Mouse (Mus musculus): ENCODE results near the gene Sp1. TPM values are rescaled to one million over a fixed set of nuclear protein-coding genes. Genes with fewer than 3 reads are reported as not detected.

The Sp1 gene
- total and polyA plus RNA-seq, 3 experiments = 16.3 to 92.3 (median 47.2) TPM

DNA sequence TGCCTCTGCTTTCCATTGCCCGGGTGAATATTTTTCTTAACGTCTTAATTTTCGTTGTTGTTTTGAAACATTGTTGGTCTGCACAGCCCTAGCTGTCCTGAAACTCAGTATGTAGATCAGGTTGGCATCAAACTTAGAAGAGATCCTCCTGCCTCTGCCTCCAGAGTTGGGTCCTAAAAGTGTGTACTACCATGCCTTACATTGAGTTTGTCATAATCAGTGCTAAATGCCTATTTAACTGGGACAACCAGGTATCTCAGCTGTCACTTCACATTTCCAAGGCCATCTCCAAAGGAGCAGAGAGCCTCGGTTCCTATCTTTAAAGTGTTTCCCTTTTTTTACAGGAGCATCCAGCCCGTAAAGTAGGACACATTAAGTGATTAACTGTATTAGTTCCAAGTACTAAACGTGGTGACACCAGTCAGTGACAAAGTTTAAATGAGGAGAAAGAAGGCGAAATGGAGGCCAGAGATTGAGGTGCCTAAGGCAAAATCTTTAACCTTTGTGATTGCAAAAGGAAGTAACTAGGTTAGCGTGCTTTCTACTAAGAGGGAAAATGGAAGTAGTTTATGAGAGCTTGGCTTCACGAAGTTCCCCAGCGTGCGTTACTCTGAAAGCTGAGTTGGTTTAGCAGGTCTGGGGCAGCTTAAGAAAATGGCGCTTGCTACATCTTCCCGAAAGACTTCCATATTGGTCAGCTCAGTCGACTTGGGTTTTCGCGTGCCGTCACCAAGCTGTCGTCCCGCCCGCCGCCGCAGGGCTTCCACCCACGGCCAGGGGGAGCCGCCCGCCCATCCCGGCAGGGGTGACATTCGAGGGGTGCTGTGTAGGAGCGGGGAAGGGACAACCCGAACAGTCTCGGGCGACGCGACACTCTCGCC, 1.1 kb upstream of the Sp1 start:
- Histone ChIP-seq H3K79me2 (ENCODE audit: control insufficient read depth, insufficient read depth, low read length, poor library complexity) (peaks cover 23% of the 10 kb centered on the region), H3K36me3 (ENCODE audit: control insufficient read depth in 1 of 2, insufficient read depth in 2 of 2, low read length in 2 of 2) (peaks cover 2 to 29% of the 10 kb centered on the region in 2 experiments), H3K4me1 (ENCODE audit: control insufficient read depth in 1 of 2, insufficient read depth in 2 of 2, low read length in 2 of 2) (peaks cover 7 to 24% of the 10 kb centered on the region in 2 experiments), H3K9ac (ENCODE audit: control insufficient read depth, low read depth, low read length, poor library complexity, severe bottlenecking) (peak overlapping the region; percentile 87), H3K9me3 (replicated peaks; ENCODE audit: insufficient read depth, low read length) (no peaks in the 10 kb centered on the region), H3K27me3 (ENCODE audit: control insufficient read depth in 1 of 2, insufficient read depth in 2 of 2, low read length in 2 of 2) (no peaks in the 10 kb centered on the region), H3K27ac (ENCODE audit: control insufficient read depth, low read depth, low read length) (peak overlapping the region; percentile 94), H3K4me3 (ENCODE audit: control insufficient read depth in 1 of 2, insufficient read depth in 1 of 2, low read depth in 2 of 2, low read length in 2 of 2) (peak overlapping the region; percentile 62 to 68)
- peak; percentile 70 for DNase-seq (ENCODE audit: low read depth, low spot score)
- TF ChIP-seq MYC (IDR thresholded peaks at IDR 0.05; ENCODE audit: low read depth, low read length) = no peak
- TF ChIP-seq POLR2AphosphoS2 (IDR thresholded peaks at IDR 0.05; ENCODE audit: low read length) = no peak; the same call in 1 of the 2 replicates
- TF ChIP-seq ZMIZ1 (IDR thresholded peaks at IDR 0.05; ENCODE audit: low read depth, low read length) = peak; percentile 75
- no peak for TF ChIP-seq SMC3 (IDR thresholded peaks at IDR 0.05; ENCODE audit: low read depth, low read length)
- 0 out of 2 replicates have a peak, but pooled peaks have one; percentile 51 for TF ChIP-seq JUND (IDR thresholded peaks at IDR 0.05; ENCODE audit: low read depth, low read length)
- TF ChIP-seq TCF12 (IDR thresholded peaks at IDR 0.05; ENCODE audit: low read depth, low read length) = no peak
- no peak for TF ChIP-seq ZC3H11A (IDR thresholded peaks at IDR 0.05; ENCODE audit: low read depth, low read length)
- no peak for TF ChIP-seq GABPA (IDR thresholded peaks at IDR 0.05; ENCODE audit: low read depth, low read length)
- no peak for TF ChIP-seq MAFK (IDR thresholded peaks at IDR 0.05; ENCODE audit: borderline replicate concordance, low read depth, low read length)
- TF ChIP-seq POLR2AphosphoS5 (IDR thresholded peaks at IDR 0.05; ENCODE audit: borderline replicate concordance, low read depth, low read length) = peak; percentile 97; the same call in 1 of the 2 replicates
- no peak; the same call in 1 of the 2 replicates for TF ChIP-seq ETS1 (IDR thresholded peaks at IDR 0.05; ENCODE audit: low read depth, low read length)
- TF ChIP-seq TAL1 (IDR thresholded peaks at IDR 0.05; ENCODE audit: low read length) = no peak
- peak; percentile 71; the same call in 1 of the 2 replicates for TF ChIP-seq SIN3A (IDR thresholded peaks at IDR 0.05; ENCODE audit: low read length)
- TF ChIP-seq KAT2A (conservative IDR thresholded peaks at IDR 0.05; ENCODE audit: low read depth, low read length) = no peak
- peak; percentile 90; the same call in 1 of the 2 replicates for TF ChIP-seq UBTF (IDR thresholded peaks at IDR 0.05; ENCODE audit: borderline replicate concordance, insufficient read depth, low read depth, low read length)
- no peak for TF ChIP-seq RAD21 (IDR thresholded peaks at IDR 0.05; ENCODE audit: low read depth, low read length)
- 0 out of 2 replicates have a peak, but pooled peaks have one; percentile 96 for TF ChIP-seq CHD1 (IDR thresholded peaks at IDR 0.05; ENCODE audit: low read depth, low read length)
- TF ChIP-seq MXI1 (IDR thresholded peaks at IDR 0.05; ENCODE audit: low read depth, low read length) = peak; percentile 55
- no peak for TF ChIP-seq ZKSCAN1 (IDR thresholded peaks at IDR 0.05; ENCODE audit: low read depth, low read length)
- no peak; the same call in 1 of the 2 replicates for TF ChIP-seq HCFC1 (IDR thresholded peaks at IDR 0.05; ENCODE audit: low read depth, low read length)
- no peak for TF ChIP-seq RCOR1 (IDR thresholded peaks at IDR 0.05; ENCODE audit: low read depth, low read length)
- no peak for TF ChIP-seq NRF1 (IDR thresholded peaks at IDR 0.05; ENCODE audit: insufficient read depth, low read depth, low read length, poor library complexity, severe bottlenecking)
- no peak for TF ChIP-seq MEF2A (IDR thresholded peaks at IDR 0.05; ENCODE audit: extremely low read depth, insufficient replicate concordance, low read depth, low read length, poor library complexity, severe bottlenecking)
- TF ChIP-seq TBP (IDR thresholded peaks at IDR 0.05; ENCODE audit: low read depth, low read length) = no peak
- TF ChIP-seq ELF1 (IDR thresholded peaks at IDR 0.05; ENCODE audit: low read depth, low read length) = no peak
- no peak for TF ChIP-seq E2F4 (IDR thresholded peaks at IDR 0.05; ENCODE audit: borderline replicate concordance, low read depth, low read length)
- TF ChIP-seq GATA1 (IDR thresholded peaks at IDR 0.05; ENCODE audit: low read depth, low read length) = no peak
- TF ChIP-seq CHD2 (IDR thresholded peaks at IDR 0.05; ENCODE audit: low read length) = no peak
- no peak for TF ChIP-seq USF2 (IDR thresholded peaks at IDR 0.05; ENCODE audit: borderline replicate concordance in 1 of 2, insufficient read depth in 1 of 2, low read depth in 1 of 2, low read length in 2 of 2)
- TF ChIP-seq MAZ (IDR thresholded peaks at IDR 0.05; ENCODE audit: low read depth, low read length) = peak; percentile 85
- no peak for TF ChIP-seq BHLHE40 (IDR thresholded peaks at IDR 0.05; ENCODE audit: borderline replicate concordance, low read depth, low read length)
- TF ChIP-seq MAX (IDR thresholded peaks at IDR 0.05; ENCODE audit: low read length) = no peak
- peak in 1 of 2 experiments; percentile 96; a peak in 2 of 4 replicates for TF ChIP-seq POLR2A (IDR thresholded peaks at IDR 0.05; ENCODE audit: control insufficient read depth in 1 of 2, insufficient read depth in 1 of 2, low read depth in 1 of 2, low read length in 2 of 2, poor library complexity in 1 of 2)
- no peak for TF ChIP-seq USF1 (IDR thresholded peaks at IDR 0.05; ENCODE audit: low read depth, low read length)
- no peak for TF ChIP-seq MYB (IDR thresholded peaks at IDR 0.05; ENCODE audit: low read depth, low read length)
